Mouse (Mus musculus) hindbrain, embryonic 10.5 days (tissue): ENCODE data around the gene Cyp2d9. TPM values are rescaled to one million over a fixed set of nuclear protein-coding genes. Genes with fewer than 3 reads are reported as not detected.
"Not testable (repeated sequence)": the region's sequence is repeated elsewhere in the genome, so short reads cannot be mapped to it uniquely, and the experiment has no call there.

Experiments used
- DNase-seq: peaks from one replicate; pipeline ENCODE4 v3.0.0-alpha.2; 2017; ENCODE audit warnings: low spot score
- H3K27ac ChIP-seq: fragments of 300-500 bp; sonication (generic); 2 replicates; pipeline ENCODE4 v1.5.1; 2016; ENCODE audit warnings: mild to moderate bottlenecking, moderate library complexity
- H3K27me3 ChIP-seq: fragments of 300-500 bp; sonication (generic); 2 replicates; pipeline ENCODE4 v1.6.1; 2016; ENCODE audit warnings: mild to moderate bottlenecking; ENCODE audit not compliant: poor library complexity, insufficient read depth, severe bottlenecking
- H3K36me3 ChIP-seq: fragments of 300-500 bp; sonication (generic); 2 replicates; pipeline ENCODE4 v1.6.1; 2016; ENCODE audit warnings: mild to moderate bottlenecking, moderate library complexity
- H3K4me1 ChIP-seq: fragments of 300-500 bp; sonication (generic); replicated peaks from 2 replicates; pipeline ENCODE4 v1.6.1; 2016; ENCODE audit warnings: mild to moderate bottlenecking
- H3K4me3 ChIP-seq: fragments of 300-500 bp; sonication (generic); 2 replicates; pipeline ENCODE4 v1.5.1; 2016; ENCODE audit warnings: mild to moderate bottlenecking, moderate library complexity
- H3K9me3 ChIP-seq: fragments of 300-500 bp; sonication (generic); 2 replicates; pipeline ENCODE4 v1.6.1; 2016; ENCODE audit warnings: mild to moderate bottlenecking, moderate library complexity
- WGBS: fragments of 180-500 bp; shearing (Covaris S2); methylation state at CpG from one replicate; pipeline ENCODE4 v1.1.7; 2016; 5-methylcytosine and 5-hydroxymethylcytosine counted together
- polyA plus RNA-seq: library from polyadenylated mRNA; unstranded; fragments of >200 nt; fragmentation: Nextera tagmentation; extraction: Ambion mirVana; gene quantifications from 2 replicates; pipeline ENCODE4 v1.2.1, GENCODE M21; 2016

Cyp2d9 gene
- polyA plus RNA-seq, 1 experiment from 2014 or later, result not detected

- Histone ChIP-seq H3K4me3 (no peak overlapping the region), H3K4me1 (peaks cover 10% of the 10 kb centered on the region), H3K27me3 (no peaks in the 10 kb centered on the region), H3K27ac (no peak overlapping the region), H3K9me3 (no peaks in the 10 kb centered on the region), H3K36me3 (no peaks in the 10 kb centered on the region)
- WGBS, result 74% methylated on average over 1 of the region's 1 CpGs
- no peak for DNase-seq
Observed at GRCm38 (mm10) chr15:82418616-82419015, 14.6 kb upstream of the Cyp2d9 start.

GRCm38 (mm10) chr15:82422935-82423334 lies 10.3 kb upstream of the Cyp2d9 start:
- Histone ChIP-seq H3K36me3 (no peaks in the 10 kb centered on the region), H3K4me1 (no peaks in the 10 kb centered on the region)
- 81% methylated on average over 4 of the region's 4 CpGs for WGBS

GRCm38 (mm10) chr15:82423471-82423870 lies 9.8 kb upstream of the Cyp2d9 start:
- 80% methylated on average over 3 of the region's 3 CpGs for WGBS
- no peaks in the 10 kb centered on the region for H3K27me3 ChIP-seq

More at GRCm38 (mm10) chr15:82422935-82423334, 10.3 kb upstream of the Cyp2d9 start:
- no peak overlapping the region for H3K27ac ChIP-seq
- no peaks in the 10 kb centered on the region for H3K27me3 ChIP-seq
- no peak for DNase-seq
- 0 out of 2 replicates have a peak, but pooled peaks cover 4% of the 10 kb centered on the region for H3K9me3 ChIP-seq
- H3K4me3 ChIP-seq, result no peak overlapping the region

GRCm38 (mm10) chr15:82433621-82434020 lies 384 bp downstream of the Cyp2d9 start:
- WGBS, result 94% methylated on average over 3 of the region's 3 CpGs

More at GRCm38 (mm10) chr15:82423471-82423870, 9.8 kb upstream of the Cyp2d9 start:
- H3K4me3 ChIP-seq, result no peak overlapping the region
- no peaks in the 10 kb centered on the region for H3K4me1 ChIP-seq
- 0 out of 2 replicates have a peak, but pooled peaks cover 7% of the 10 kb centered on the region for H3K9me3 ChIP-seq
- H3K27ac ChIP-seq, result no peak overlapping the region
- DNase-seq, result no peak
- no peaks in the 10 kb centered on the region for H3K36me3 ChIP-seq

GRCm38 (mm10) chr15:82434541-82434940 lies 1.3 kb downstream of the Cyp2d9 start:
- H3K9me3 ChIP-seq, result peaks cover 40% of the 10 kb centered on the region
- 0 out of 2 replicates have a peak, but pooled peaks cover 2% of the 10 kb centered on the region for H3K4me1 ChIP-seq
- no peak for DNase-seq
- H3K27me3 ChIP-seq, result no peaks in the 10 kb centered on the region
- H3K36me3 ChIP-seq, result no peaks in the 10 kb centered on the region
- H3K27ac ChIP-seq, result no peak overlapping the region
- 93% methylated on average over 3 of the region's 3 CpGs for WGBS
- H3K4me3 ChIP-seq, result no peak overlapping the region

More at GRCm38 (mm10) chr15:82433621-82434020, 384 bp downstream of the Cyp2d9 start:
- no peaks in the 10 kb centered on the region for H3K36me3 ChIP-seq
- H3K4me1 ChIP-seq, result 0 out of 2 replicates have a peak, but pooled peaks cover 2% of the 10 kb centered on the region
- no peak overlapping the region for H3K27ac ChIP-seq
- DNase-seq, result no peak
- peaks cover 47% of the 10 kb centered on the region for H3K9me3 ChIP-seq
- no peaks in the 10 kb centered on the region for H3K27me3 ChIP-seq
- H3K4me3 ChIP-seq, result no peak overlapping the region

- H3K36me3 ChIP-seq, result no peaks in the 10 kb centered on the region
- no peak overlapping the region for H3K4me3 ChIP-seq
- H3K4me1 ChIP-seq, result 0 out of 2 replicates have a peak, but pooled peaks cover 2% of the 10 kb centered on the region
- peaks cover 35% of the 10 kb centered on the region for H3K9me3 ChIP-seq
- WGBS, result 82% methylated on average over 3 of the region's 3 CpGs
- DNase-seq, result no peak
- H3K27me3 ChIP-seq, result no peaks in the 10 kb centered on the region
- no peak overlapping the region for H3K27ac ChIP-seq
Observed at GRCm38 (mm10) chr15:82435011-82435410, 1.8 kb downstream of the Cyp2d9 start.

GRCm38 (mm10) chr15:82435606-82436005 lies 2.4 kb downstream of the Cyp2d9 start:
- Histone ChIP-seq H3K36me3 (no peaks in the 10 kb centered on the region), H3K27ac (no peak overlapping the region), H3K4me3 (no peak overlapping the region), H3K4me1 (0 out of 2 replicates have a peak, but pooled peaks cover 2% of the 10 kb centered on the region), H3K27me3 (no peaks in the 10 kb centered on the region), H3K9me3 (peaks cover 30% of the 10 kb centered on the region)
- WGBS, result 91% methylated on average over 2 of the region's 2 CpGs
- DNase-seq, result no peak

GRCm38 (mm10) chr15:82437975-82438617 lies 4.9 kb downstream of the Cyp2d9 start:
- 0 out of 2 replicates have a peak, but pooled peaks cover 2% of the 10 kb centered on the region for H3K4me1 ChIP-seq
- H3K9me3 ChIP-seq, result peaks cover 15% of the 10 kb centered on the region
- WGBS, result 73% methylated on average over 5 of the region's 5 CpGs
- no peaks in the 10 kb centered on the region for H3K27me3 ChIP-seq
- no peak overlapping the region for H3K4me3 ChIP-seq
- H3K36me3 ChIP-seq, result no peaks in the 10 kb centered on the region
- DNase-seq, result no peak
- no peak overlapping the region for H3K27ac ChIP-seq

- DNase-seq, result no peak
- Histone ChIP-seq H3K4me1 (0 out of 2 replicates have a peak, but pooled peaks cover 4% of the 10 kb centered on the region), H3K27me3 (no peaks in the 10 kb centered on the region), H3K36me3 (no peaks in the 10 kb centered on the region), H3K4me3 (no peak overlapping the region), H3K9me3 (no peaks in the 10 kb centered on the region), H3K27ac (no peak overlapping the region)
- 92% methylated on average over 3 of the region's 3 CpGs for WGBS
Observed at GRCm38 (mm10) chr15:82443658-82444057, 10.4 kb downstream of the Cyp2d9 start.

- WGBS, result 77% methylated on average over 8 of the region's 8 CpGs
- H3K36me3 ChIP-seq, result no peaks in the 10 kb centered on the region
- no peaks in the 10 kb centered on the region for H3K9me3 ChIP-seq
- H3K27me3 ChIP-seq, result no peaks in the 10 kb centered on the region
- H3K4me3 ChIP-seq, result no peak overlapping the region
- no peak overlapping the region for H3K27ac ChIP-seq
- 0 out of 2 replicates have a peak, but pooled peaks cover 4% of the 10 kb centered on the region for H3K4me1 ChIP-seq
- no peak for DNase-seq
Observed at GRCm38 (mm10) chr15:82445196-82445595, 12.0 kb downstream of the Cyp2d9 start.

- not testable (repeated sequence) for H3K27ac ChIP-seq, H3K4me1 ChIP-seq, H3K36me3 ChIP-seq, H3K9me3 ChIP-seq, DNase-seq, H3K27me3 ChIP-seq, H3K4me3 ChIP-seq
- 76% methylated on average over 2 of the region's 2 CpGs for WGBS
Observed at GRCm38 (mm10) chr15:82450045-82450444, 16.8 kb downstream of the Cyp2d9 start.

GRCm38 (mm10) chr15:82452133-82452532 lies 18.9 kb downstream of the Cyp2d9 start:
- not testable (repeated sequence) for H3K9me3 ChIP-seq, H3K27me3 ChIP-seq, H3K4me3 ChIP-seq, H3K27ac ChIP-seq, DNase-seq, H3K4me1 ChIP-seq, H3K36me3 ChIP-seq
- 87% methylated on average over 1 of the region's 1 CpGs for WGBS

- DNase-seq, H3K9me3 ChIP-seq, H3K27ac ChIP-seq, H3K36me3 ChIP-seq, H3K4me1 ChIP-seq, H3K27me3 ChIP-seq, H3K4me3 ChIP-seq: not testable (repeated sequence)
- WGBS, result 86% methylated on average over 6 of the region's 6 CpGs
Observed at GRCm38 (mm10) chr15:82453501-82453900, 20.3 kb downstream of the Cyp2d9 start.
